Mouse (Mus musculus) adipocyte (in vitro differentiated cells): ENCODE results near the gene Ccdc24.

Experiments
- DNase-seq: peaks from one replicate; pipeline ENCODE4 v3.0.0-alpha.2; 2016; ENCODE audit warnings: low spot score

Ccdc24 gene

GRCm38 (mm10) chr4:117891738-117892161 lies 19.4 kb upstream of the Ccdc24 start, which contains the start of gene Dph2:
Gene Dph2, minus strand, starts transcription at chr4:117892032.
- peak; percentile 88 for DNase-seq

GRCm38 (mm10) chr4:117890750-117891149 lies 18.4 kb upstream of the Ccdc24 start:
- DNase-seq: no peak

- no peak for DNase-seq
These were observed 17.7 kb upstream of the Ccdc24 start for GRCm38 (mm10) chr4:117890031-117890430.

GRCm38 (mm10) chr4:117889471-117889870 lies 17.1 kb upstream of the Ccdc24 start:
- DNase-seq: no peak

GRCm38 (mm10) chr4:117887920-117888319 lies 15.6 kb upstream of the Ccdc24 start:
- no peak for DNase-seq

GRCm38 (mm10) chr4:117887133-117887532 lies 14.8 kb upstream of the Ccdc24 start, which contains the start of gene Atp6v0b:
Gene Atp6v0b, minus strand, starts transcription at chr4:117887333.
- DNase-seq: peak; percentile 81

- no peak for DNase-seq
These were observed 14.3 kb upstream of the Ccdc24 start for GRCm38 (mm10) chr4:117886644-117887043.

- DNase-seq: no peak
These were observed 13.6 kb upstream of the Ccdc24 start for GRCm38 (mm10) chr4:117885994-117886393.

GRCm38 (mm10) chr4:117885093-117885492 lies 12.7 kb upstream of the Ccdc24 start:
- no peak for DNase-seq

GRCm38 (mm10) chr4:117884146-117884545 lies 11.8 kb upstream of the Ccdc24 start:
- no peak for DNase-seq

- DNase-seq: no peak
These were observed 10.6 kb upstream of the Ccdc24 start, which contains the start of gene B4galt2 for GRCm38 (mm10) chr4:117882701-117883691. Gene B4galt2, minus strand, starts transcription at chr4:117883487.

- no peak for DNase-seq
These were observed 6.3 kb upstream of the Ccdc24 start for GRCm38 (mm10) chr4:117878703-117879102.

GRCm38 (mm10) chr4:117878301-117878700 lies 5.9 kb upstream of the Ccdc24 start:
- DNase-seq: no peak

- no peak for DNase-seq
These were observed 1.3 kb upstream of the Ccdc24 start for GRCm38 (mm10) chr4:117873615-117874014.

- DNase-seq: no peak
These were observed 570 bp downstream of the Ccdc24 start for GRCm38 (mm10) chr4:117871787-117872186.

- DNase-seq: no peak
These were observed 1.9 kb downstream of the Ccdc24 start for GRCm38 (mm10) chr4:117870437-117870836.

GRCm38 (mm10) chr4:117869317-117869716 lies 3.0 kb downstream of the Ccdc24 start:
- DNase-seq: no peak

GRCm38 (mm10) chr4:117867823-117868222 lies 4.5 kb downstream of the Ccdc24 start:
- no peak for DNase-seq

GRCm38 (mm10) chr4:117867000-117867399 lies 5.4 kb downstream of the Ccdc24 start:
- DNase-seq: no peak

GRCm38 (mm10) chr4:117866083-117866482 lies 6.3 kb downstream of the Ccdc24 start:
- DNase-seq: peak; percentile 86

GRCm38 (mm10) chr4:117862823-117863222 lies 9.5 kb downstream of the Ccdc24 start:
- DNase-seq: no peak

- no peak for DNase-seq
These were observed 11.8 kb downstream of the Ccdc24 start for GRCm38 (mm10) chr4:117860570-117860969.

- DNase-seq: peak; percentile 36
These were observed 13.6 kb downstream of the Ccdc24 start for GRCm38 (mm10) chr4:117858794-117859193.
